Mouse (Mus musculus) mesoderm, embryonic 11.5 days (tissue): ENCODE results near the gene Sec31a.
A peak's percentile ranks its signal among the peaks of the same experiment; 100 is the strongest.
"Not testable (repeated sequence)": the region's sequence is repeated elsewhere in the genome, so short reads cannot be mapped to it uniquely, and the experiment has no call there.

Experiments used
- DNase-seq: peaks from one replicate; pipeline ENCODE4 v3.0.0-alpha.2; 2012; ENCODE audit warnings: low read depth, low spot score

Sec31a gene

DNA sequence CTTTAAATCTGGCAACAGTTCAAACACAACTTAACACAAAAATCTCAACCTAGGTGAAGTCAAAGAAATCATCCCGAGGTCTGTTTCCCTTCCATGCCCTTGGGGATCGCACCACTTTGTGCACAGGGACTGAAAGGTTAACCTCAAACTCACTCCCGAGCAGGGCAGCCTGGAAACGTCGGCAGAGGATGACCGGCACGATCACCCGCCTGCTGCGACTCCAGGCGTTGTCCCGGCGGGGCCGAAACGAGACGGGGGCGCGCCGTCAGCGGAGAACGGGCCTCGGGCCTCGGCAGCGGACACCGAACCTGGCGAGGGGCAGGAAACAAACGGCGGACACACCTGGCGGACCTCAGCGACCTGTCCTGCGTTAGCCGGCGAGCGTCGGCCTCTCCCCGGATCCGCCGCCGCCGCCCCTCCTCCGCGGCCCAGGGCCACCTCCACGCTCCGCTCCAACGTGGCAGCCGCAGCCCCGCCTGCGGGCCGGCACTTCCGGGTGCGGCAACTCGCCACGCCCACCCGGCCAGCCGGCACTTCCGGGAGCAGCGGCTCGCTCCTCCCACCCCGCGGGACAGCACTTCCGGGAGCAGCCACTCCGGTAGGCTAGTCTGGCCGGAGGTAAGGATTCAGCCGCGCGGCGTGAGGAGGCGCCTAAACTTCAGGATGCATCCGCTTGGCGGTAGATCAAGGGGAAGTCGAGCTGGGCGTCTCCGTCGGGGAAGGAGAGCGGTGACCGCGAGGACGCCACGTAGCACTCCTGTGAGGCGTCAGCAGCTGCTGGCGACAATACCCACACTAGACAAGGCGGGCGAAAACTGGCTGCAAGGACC, at the start of gene Sec31a:
Gene Sec31a (minus strand): TSS at position 474 of the 830 bp plus-strand sequence.
- peak; percentile 96 for DNase-seq

DNA sequence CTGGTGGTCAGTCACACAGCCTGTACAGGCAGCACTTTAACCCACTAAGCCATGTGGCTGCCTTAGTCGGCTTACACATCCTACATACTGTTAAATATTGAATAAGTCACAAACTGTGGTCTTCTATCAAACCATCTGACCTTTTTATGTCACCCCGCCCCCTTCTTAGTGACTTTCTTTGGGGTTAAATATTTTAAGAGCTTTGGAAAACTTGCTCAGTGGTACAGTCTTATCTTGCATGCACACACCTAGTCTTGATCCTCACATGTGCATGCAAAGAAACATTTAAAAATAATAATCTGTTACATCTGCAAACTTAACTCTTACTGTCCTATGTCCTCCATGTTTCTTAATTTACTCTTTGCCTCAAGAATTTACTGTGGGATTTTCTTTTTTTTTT, 46.3 kb upstream of the Sec31a start:
- no peak for DNase-seq

DNA sequence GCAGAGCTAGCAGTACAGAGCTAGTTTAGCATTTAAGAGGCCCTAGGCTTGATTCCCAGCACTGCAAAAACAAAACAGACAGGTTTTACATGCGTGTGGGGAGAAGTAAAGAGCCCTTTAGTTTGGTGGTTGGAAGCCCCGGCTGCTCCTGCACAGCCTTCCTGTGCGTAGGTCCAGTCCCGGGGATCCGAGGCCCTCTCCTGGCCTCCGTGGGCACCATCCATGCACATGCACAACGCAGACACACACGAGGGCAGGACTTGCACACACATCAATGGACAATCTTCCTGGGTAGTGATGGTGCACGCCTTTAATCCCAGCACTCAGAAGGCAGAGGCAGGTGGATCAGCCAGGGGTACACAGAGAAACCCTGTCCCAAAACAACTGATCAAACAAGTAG, 45.5 kb upstream of the Sec31a start:
- DNase-seq = no peak

DNA sequence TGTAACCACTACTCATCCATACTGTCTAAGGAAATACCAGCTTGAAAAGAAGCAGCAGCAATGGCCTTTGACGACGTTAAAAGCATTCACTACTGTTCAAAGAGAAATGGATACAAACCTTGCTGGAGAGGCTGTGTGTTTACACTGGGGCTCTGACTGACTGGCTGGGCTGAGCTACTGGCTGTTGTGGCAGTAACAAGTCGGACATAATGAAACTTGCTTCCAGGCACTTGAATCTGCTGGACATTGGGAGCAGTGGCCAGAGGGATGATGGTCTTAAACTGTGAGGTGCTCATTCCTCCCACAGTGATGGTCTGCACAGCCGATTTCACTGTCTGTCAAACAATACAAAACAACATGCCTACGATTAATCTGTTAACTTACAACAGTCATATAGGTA, 43.4 kb upstream of the Sec31a start:
- no peak for DNase-seq

DNA sequence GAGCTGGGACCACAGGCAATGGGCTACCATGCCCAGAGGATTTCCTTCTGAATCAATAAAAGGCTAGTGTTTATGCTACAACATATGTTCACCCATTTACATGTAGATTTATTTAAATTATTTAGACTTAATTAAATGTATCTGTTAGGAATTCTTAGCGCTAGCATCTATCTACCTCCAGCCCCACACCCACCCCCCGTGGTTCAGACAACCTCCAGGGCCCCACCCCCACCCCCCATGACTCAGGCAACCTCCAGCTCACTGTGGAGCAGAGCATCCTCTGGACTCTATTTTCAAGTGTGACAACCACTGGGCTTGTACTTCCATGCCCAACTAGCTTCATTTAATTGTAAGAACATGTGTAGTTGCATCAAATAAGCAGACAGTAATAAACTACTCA, 35.8 kb upstream of the Sec31a start:
- no peak for DNase-seq

GRCm38 (mm10) chr5:100438796-100439195, 22.8 kb upstream of the Sec31a start:
- DNase-seq = no peak

DNA sequence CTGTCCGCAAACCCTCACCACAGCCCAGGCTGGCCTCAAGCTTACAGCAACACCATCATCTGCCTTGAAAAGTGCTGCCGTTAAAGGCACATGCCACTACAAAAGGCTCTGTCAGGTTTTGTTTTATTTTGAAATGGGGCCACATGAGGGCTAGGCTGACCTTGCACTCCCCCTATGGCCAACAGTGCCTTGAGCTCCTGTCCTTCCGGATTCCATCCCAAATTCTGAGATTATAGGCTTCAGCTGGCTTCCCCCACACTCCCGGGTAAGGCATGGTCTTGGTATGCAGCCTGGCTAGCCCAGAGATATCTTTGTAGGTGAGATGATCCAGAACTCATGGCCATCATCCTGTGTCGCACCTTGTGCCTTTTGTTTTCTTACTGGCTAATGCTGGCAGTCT, 21.9 kb upstream of the Sec31a start:
- no peak for DNase-seq

GRCm38 (mm10) chr5:100437086-100437485, 21.1 kb upstream of the Sec31a start:
- no peak for DNase-seq

DNA sequence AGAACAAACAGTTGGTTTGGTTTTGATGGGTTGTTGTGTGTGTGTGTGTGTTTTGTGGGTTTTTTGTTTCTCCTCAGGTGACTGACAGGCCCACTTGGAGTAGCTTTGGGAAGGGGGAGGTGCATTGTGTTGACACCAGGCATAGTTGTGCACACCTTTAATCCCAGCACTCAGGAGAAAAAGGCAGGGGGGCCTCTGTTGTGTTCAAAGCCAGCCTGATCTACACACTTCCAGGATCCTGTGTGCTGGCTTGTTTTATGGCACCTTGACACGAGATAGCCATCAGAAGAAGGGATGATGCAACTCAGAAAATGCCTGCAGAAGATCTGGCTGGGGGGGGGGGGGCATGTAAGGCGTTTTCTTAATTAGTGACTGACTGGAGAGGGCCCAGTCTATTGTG, 14.9 kb upstream of the Sec31a start:
- DNase-seq = no peak

DNA sequence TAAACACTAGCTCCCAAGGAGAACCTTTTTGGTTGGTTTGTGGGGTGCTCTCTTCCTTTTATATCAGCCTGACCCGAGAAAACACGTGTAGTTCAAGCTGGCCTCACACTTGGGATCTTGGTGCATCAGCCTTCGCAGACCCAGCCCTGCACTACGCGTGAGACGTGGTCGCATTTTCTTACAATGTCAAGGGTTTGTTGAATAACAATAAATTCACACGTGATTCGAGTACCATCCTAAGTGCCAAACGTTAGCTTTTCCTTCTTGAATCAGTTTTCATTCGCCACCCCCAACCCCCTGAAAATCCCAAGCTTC, 14.0 kb upstream of the Sec31a start:
- DNase-seq = no peak

DNA sequence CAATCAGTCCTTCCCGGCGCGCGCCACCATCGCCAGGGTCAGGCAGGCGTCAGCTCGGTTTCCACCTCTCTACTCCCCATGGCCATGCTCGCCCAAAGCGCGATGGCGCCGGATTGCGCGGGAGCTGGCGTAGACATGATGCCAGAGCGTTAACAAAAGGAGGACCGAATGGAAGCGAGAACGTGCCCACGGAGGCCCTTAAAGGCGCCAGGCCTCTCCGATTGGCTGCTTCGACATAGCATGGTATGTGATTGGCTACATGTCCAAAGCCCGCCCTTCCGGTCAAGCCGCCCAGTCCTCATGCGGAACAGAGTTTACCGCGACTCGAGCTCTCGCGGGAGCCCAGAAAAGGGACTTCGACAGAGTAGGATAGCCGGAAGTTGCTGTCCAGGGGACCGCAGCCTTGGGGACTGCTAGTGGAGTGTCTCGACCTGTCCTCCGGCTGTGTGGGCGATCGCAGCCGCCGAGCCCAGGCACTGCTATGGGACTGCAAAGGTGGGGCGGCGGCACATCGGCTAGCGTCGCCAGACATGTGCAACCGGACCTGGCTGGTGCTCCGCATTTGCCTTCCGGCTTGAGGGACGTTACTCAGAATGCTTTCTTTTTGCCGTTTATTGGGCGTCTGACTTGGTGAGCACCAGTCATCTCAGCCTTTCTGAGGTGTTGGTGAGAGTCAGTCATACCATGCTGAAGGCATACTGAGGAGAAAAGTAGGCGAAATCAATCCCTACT, 13.5 kb upstream of the Sec31a start:
- DNase-seq = peak; percentile 99

DNA sequence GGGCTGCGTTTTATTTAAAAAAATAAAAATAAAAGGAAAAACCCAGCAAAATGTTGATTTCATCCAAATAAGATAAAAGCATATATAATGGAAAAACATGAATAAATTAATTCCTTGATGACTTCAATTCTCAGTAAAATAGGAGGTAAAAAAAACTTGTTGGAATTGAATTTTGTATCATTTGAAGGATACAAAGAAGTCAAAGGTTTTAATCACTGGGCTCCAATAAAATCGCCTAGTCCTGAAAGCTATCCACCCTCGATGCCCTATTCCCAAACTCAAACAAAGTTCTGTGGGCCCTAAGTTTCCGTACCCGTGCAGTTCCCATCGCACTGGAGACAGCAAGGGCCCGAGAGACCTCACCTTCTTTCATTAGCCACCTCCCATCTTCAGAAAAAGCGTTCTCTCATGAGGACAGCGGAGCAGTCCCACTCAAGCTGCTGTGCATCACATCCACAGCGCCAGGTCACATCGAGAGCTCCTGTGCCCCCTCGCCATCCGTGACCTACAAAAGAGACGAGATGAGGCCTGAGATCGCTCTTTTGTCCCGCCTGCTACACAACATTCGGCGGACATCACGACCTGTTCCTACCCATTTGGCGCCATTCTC, 12.8 kb upstream of the Sec31a start:
- DNase-seq = no peak

- no peak for DNase-seq
Measured at GRCm38 (mm10) chr5:100428031-100428733, 12.1 kb upstream of the Sec31a start.

DNA sequence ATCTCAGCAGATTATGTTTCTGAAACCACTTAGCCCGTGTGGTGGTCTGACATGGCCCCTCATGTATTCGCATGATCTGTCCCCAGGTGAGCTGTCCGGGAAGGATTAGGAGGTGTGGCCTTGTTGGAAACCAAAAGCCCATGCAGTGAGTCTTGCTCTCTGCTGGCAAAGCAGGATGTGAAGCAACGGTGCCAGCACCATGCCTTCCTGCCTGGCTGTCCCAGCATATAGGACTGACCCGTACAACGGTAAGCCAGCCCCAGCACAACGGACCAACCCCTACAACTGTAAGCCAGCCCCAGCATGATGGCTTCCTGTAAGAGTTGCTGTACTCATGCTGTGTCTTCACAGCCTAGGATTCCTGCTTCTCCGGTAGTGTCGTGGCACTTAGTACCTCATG, 11.2 kb upstream of the Sec31a start:
- no peak for DNase-seq

GRCm38 (mm10) chr5:100425823-100426222, 9.8 kb upstream of the Sec31a start:
- DNase-seq = not testable (repeated sequence)

- DNase-seq = no peak
Measured at GRCm38 (mm10) chr5:100424252-100424651, 8.2 kb upstream of the Sec31a start.

DNA sequence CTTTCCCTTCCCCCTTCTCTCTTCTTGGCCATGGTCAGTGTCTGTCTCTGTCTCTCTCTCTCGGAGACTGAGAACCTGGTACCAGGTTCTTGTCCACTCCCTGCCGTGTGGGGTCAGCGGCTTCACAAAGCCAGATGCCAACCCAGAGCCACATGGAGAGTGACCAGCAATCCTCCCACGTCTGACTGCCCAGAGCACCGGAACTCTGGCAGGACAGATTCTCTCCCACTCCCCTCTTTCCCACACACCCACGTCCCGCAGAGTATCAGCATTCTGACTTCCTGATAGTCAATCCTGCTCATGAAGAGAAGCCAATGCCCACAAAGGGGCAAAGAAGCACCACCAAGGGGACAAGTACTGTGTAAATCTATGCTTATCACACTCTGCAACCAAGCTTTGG, 7.6 kb upstream of the Sec31a start:
- DNase-seq = no peak

GRCm38 (mm10) chr5:100418861-100419260, 2.8 kb upstream of the Sec31a start:
- no peak for DNase-seq

- DNase-seq = no peak
Measured at GRCm38 (mm10) chr5:100418077-100418476, 2.0 kb upstream of the Sec31a start.

DNA sequence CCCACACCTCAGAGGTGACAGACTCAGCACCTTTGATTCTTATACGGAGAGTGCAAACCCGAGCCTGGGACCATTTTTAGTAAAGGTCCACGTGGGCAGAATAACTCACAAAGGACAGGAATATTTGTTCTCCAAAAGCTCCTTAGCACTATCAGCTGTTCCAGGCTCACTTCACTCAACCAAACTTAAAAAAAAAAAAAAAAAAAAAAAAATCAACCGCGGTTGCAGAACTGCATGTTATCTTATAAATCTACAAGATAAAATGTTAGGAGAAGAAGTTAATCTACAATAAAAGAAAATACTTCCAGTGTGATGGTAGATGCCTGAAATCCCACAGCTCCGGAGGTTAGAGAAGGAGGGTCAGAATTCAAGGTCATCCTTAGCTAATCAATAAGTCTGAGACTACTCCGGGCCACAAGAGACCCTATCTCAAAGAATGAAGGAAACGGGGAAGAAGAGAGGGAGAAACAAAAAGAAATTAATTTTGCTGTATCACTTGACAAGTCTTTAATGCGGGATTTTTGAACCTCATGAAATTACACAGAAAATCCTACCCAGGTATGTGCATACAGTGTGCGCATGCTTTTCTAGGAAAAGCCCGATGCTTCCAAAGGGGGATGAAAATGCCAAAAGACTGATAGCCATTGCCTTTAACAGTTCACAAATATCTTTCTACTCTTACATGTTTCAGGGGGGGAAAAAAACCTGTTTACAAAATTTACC, 1.4 kb downstream of the Sec31a start:
- no peak for DNase-seq

DNA sequence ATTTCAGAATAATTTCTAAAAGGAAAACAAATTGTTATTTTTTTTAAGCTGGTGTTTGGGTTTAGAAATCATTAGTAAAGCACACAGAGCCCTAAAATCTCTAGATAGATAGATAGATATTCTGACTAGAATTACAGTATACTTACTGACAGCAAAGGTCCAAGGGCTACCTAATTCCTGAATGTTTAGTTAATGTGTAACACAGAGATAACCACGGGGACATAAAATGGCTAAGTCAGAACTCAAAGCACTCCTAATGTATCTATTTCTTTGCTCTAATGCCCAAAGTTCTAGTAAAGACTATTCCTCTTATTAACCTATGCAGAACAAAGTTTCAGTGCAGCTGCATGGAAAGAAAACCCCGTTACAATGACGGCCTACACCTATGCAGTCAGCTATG, 3.1 kb downstream of the Sec31a start:
- no peak for DNase-seq

GRCm38 (mm10) chr5:100410281-100410680, 5.8 kb downstream of the Sec31a start:
- no peak for DNase-seq
